Mouse (Mus musculus) neural tube, embryonic 14.5 days (tissue): Measurements from ENCODE around the gene Tbc1d10a. TPM values are rescaled to one million over a fixed set of nuclear protein-coding genes. Genes with fewer than 3 reads are reported as not detected.

ENCODE experiments used
- ATAC-seq: fragments of 200-750 bp; cut with Nextera tagmentation; 2 replicates; pipeline ENCODE4 v1.8.0; 2017; ENCODE audit warnings: low read depth, mild to moderate bottlenecking, moderate TSS enrichment, moderate library complexity
- H3K27ac ChIP-seq: fragments of 300-500 bp; sonication (generic); 2 replicates; pipeline ENCODE4 v1.5.1; 2014; ENCODE audit warnings: low read depth, mild to moderate bottlenecking, control low read depth, low read length, moderate library complexity, mixed read lengths
- H3K27me3 ChIP-seq: fragments of 300-500 bp; sonication (generic); 2 replicates; pipeline ENCODE4 v1.6.1; 2014; ENCODE audit warnings: low read length; ENCODE audit not compliant: control insufficient read depth, insufficient read depth
- H3K36me3 ChIP-seq: fragments of 300-500 bp; sonication (generic); 2 replicates; pipeline ENCODE4 v1.6.1; 2014; ENCODE audit warnings: low read length, mixed read lengths; ENCODE audit not compliant: control insufficient read depth, insufficient read depth
- H3K4me1 ChIP-seq: fragments of 300-500 bp; sonication (generic); 2 replicates; pipeline ENCODE4 v1.6.1; 2014; ENCODE audit warnings: low read length; ENCODE audit not compliant: control insufficient read depth, insufficient read depth
- H3K4me2 ChIP-seq: fragments of 300-500 bp; sonication (generic); 2 replicates; pipeline ENCODE4 v1.6.1; 2014; ENCODE audit warnings: mild to moderate bottlenecking, low read depth, low read length, control low read depth
- H3K4me3 ChIP-seq: fragments of 300-500 bp; sonication (generic); 2 replicates; pipeline ENCODE4 v1.5.1; 2014; ENCODE audit warnings: low read depth, low read length, control low read depth, mixed read lengths
- H3K9ac ChIP-seq: fragments of 300-500 bp; sonication (generic); replicated peaks from 2 replicates; pipeline ENCODE4 v1.6.1; 2014; ENCODE audit warnings: low read depth, mild to moderate bottlenecking, control low read depth, low read length, mixed read lengths
- H3K9me3 ChIP-seq: fragments of 300-500 bp; sonication (generic); 2 replicates; pipeline ENCODE4 v1.6.1; 2016; ENCODE audit warnings: low read length; ENCODE audit not compliant: control insufficient read depth
- WGBS: fragments of 180-500 bp; shearing (Covaris S2); extraction: QIAGEN DNeasy Blood & Tissue Kit; methylation state at CpG from one replicate; pipeline ENCODE4 v1.1.7; 2014; 5-methylcytosine and 5-hydroxymethylcytosine counted together
- polyA plus RNA-seq: library from polyadenylated mRNA; unstranded; fragments of >200 nt; fragmentation: Nextera tagmentation; extraction: Ambion mirVana; gene quantifications from 2 replicates; pipeline ENCODE4 v1.2.1, GENCODE M21; 2014

Gene Tbc1d10a
- polyA plus RNA-seq, 1 experiment from 2014 or later = 19.8 TPM

- 45% methylated on average over 5 of the region's 7 CpGs for WGBS
- H3K36me3 ChIP-seq = no peaks in the 10 kb centered on the region
- H3K9ac ChIP-seq = no peak overlapping the region
- 0 out of 2 replicates have a peak, but pooled peaks cover under 1% of the 10 kb centered on the region for H3K27me3 ChIP-seq
- H3K4me1 ChIP-seq = no peaks in the 10 kb centered on the region
- no peaks in the 10 kb centered on the region for H3K9me3 ChIP-seq
- no peak overlapping the region for H3K4me2 ChIP-seq
- no peak for ATAC-seq
- no peak overlapping the region for H3K4me3 ChIP-seq
- no peak overlapping the region for H3K27ac ChIP-seq
Observed at GRCm38 (mm10) chr11:4223393-4224188, 37.0 kb downstream of the Tbc1d10a start.

GRCm38 (mm10) chr11:4224223-4224622 lies 37.6 kb downstream of the Tbc1d10a start:
- H3K27ac ChIP-seq = no peak overlapping the region
- H3K4me2 ChIP-seq = no peak overlapping the region
- no peak for ATAC-seq
- no peak overlapping the region for H3K9ac ChIP-seq
- H3K9me3 ChIP-seq = no peaks in the 10 kb centered on the region
- H3K4me3 ChIP-seq = no peak overlapping the region
- no peaks in the 10 kb centered on the region for H3K27me3 ChIP-seq
- no peaks in the 10 kb centered on the region for H3K4me1 ChIP-seq
- 65% methylated on average over 2 of the region's 2 CpGs for WGBS
- no peaks in the 10 kb centered on the region for H3K36me3 ChIP-seq

GRCm38 (mm10) chr11:4226569-4227325 lies 40.2 kb downstream of the Tbc1d10a start:
- H3K27ac ChIP-seq = no peak overlapping the region
- H3K4me1 ChIP-seq = no peaks in the 10 kb centered on the region
- WGBS = 81% methylated on average over 5 of the region's 5 CpGs
- no peaks in the 10 kb centered on the region for H3K36me3 ChIP-seq
- H3K9ac ChIP-seq = no peak overlapping the region
- H3K27me3 ChIP-seq = no peaks in the 10 kb centered on the region
- H3K4me2 ChIP-seq = no peak overlapping the region
- H3K4me3 ChIP-seq = no peak overlapping the region
- no peaks in the 10 kb centered on the region for H3K9me3 ChIP-seq
- no peak for ATAC-seq

GRCm38 (mm10) chr11:4228463-4228862 lies 41.9 kb downstream of the Tbc1d10a start:
- Histone ChIP-seq H3K4me1 (no peaks in the 10 kb centered on the region), H3K9ac (no peak overlapping the region), H3K27me3 (no peaks in the 10 kb centered on the region), H3K36me3 (no peaks in the 10 kb centered on the region), H3K27ac (no peak overlapping the region), H3K4me2 (no peak overlapping the region), H3K9me3 (no peaks in the 10 kb centered on the region), H3K4me3 (no peak overlapping the region)
- 50% methylated on average over 8 of the region's 8 CpGs for WGBS
- ATAC-seq = no peak

GRCm38 (mm10) chr11:4229841-4230240 lies 43.3 kb downstream of the Tbc1d10a start:
- Histone ChIP-seq H3K4me1 (no peaks in the 10 kb centered on the region), H3K4me2 (no peak overlapping the region), H3K9me3 (no peaks in the 10 kb centered on the region), H3K27ac (no peak overlapping the region), H3K36me3 (no peaks in the 10 kb centered on the region), H3K27me3 (no peaks in the 10 kb centered on the region), H3K9ac (no peak overlapping the region), H3K4me3 (no peak overlapping the region)
- WGBS = 67% methylated on average over 4 of the region's 4 CpGs
- ATAC-seq = no peak

GRCm38 (mm10) chr11:4231435-4231834 lies 44.8 kb downstream of the Tbc1d10a start:
- ATAC-seq = no peak
- Histone ChIP-seq H3K4me3 (no peak overlapping the region), H3K9ac (no peak overlapping the region), H3K9me3 (no peaks in the 10 kb centered on the region), H3K27me3 (no peaks in the 10 kb centered on the region), H3K4me1 (no peaks in the 10 kb centered on the region), H3K4me2 (no peak overlapping the region), H3K36me3 (no peaks in the 10 kb centered on the region), H3K27ac (no peak overlapping the region)
- 92% methylated on average over 2 of the region's 2 CpGs for WGBS

- Histone ChIP-seq H3K9ac (no peak overlapping the region), H3K27ac (no peak overlapping the region), H3K4me2 (no peak overlapping the region), H3K27me3 (no peaks in the 10 kb centered on the region), H3K36me3 (no peaks in the 10 kb centered on the region), H3K9me3 (no peaks in the 10 kb centered on the region), H3K4me1 (no peaks in the 10 kb centered on the region), H3K4me3 (no peak overlapping the region)
- 70% methylated on average over 12 of the region's 12 CpGs for WGBS
- ATAC-seq = no peak
Observed at GRCm38 (mm10) chr11:4232644-4233043, 46.1 kb downstream of the Tbc1d10a start.

GRCm38 (mm10) chr11:4235052-4235655 lies 48.6 kb downstream of the Tbc1d10a start:
- H3K27me3 ChIP-seq = no peaks in the 10 kb centered on the region
- H3K27ac ChIP-seq = no peak overlapping the region
- H3K9me3 ChIP-seq = no peaks in the 10 kb centered on the region
- ATAC-seq = no peak
- H3K4me2 ChIP-seq = no peak overlapping the region
- H3K36me3 ChIP-seq = no peaks in the 10 kb centered on the region
- no peak overlapping the region for H3K9ac ChIP-seq
- H3K4me1 ChIP-seq = no peaks in the 10 kb centered on the region
- 91% methylated on average over 6 of the region's 6 CpGs for WGBS
- no peak overlapping the region for H3K4me3 ChIP-seq
